Mouse (Mus musculus) ES-E14 (cell line): ENCODE results near the gene Hoxa3.

Experiments used
- HCFC1 ChIP-seq: IDR thresholded peaks from 2 replicates; pipeline ENCODE4 v1.6.1; 2012; ENCODE audit warnings: low read length, inconsistent platforms, borderline replicate concordance; ENCODE audit not compliant: insufficient read depth
- MAFK ChIP-seq: IDR thresholded peaks from 2 replicates; pipeline ENCODE4 v1.6.1; 2014; ENCODE audit warnings: mild to moderate bottlenecking, low read depth, low read length, inconsistent platforms; ENCODE audit not compliant: insufficient read depth
- ZC3H11A ChIP-seq: IDR thresholded peaks from 2 replicates; pipeline ENCODE4 v1.6.1; 2012; ENCODE audit warnings: low read depth, mild to moderate bottlenecking, inconsistent platforms, low read length, borderline replicate concordance
- ZNF384 ChIP-seq: IDR thresholded peaks from 2 replicates; pipeline ENCODE4 v1.6.1; 2012; ENCODE audit warnings: low read depth, low read length, inconsistent platforms

GRCm38 (mm10) chr6:52227470-52228222, 14.5 kb upstream of the Hoxa3 start:
- TF ChIP-seq HCFC1: no peak
- TF ChIP-seq ZNF384: no peak
- TF ChIP-seq MAFK: no peak
- TF ChIP-seq ZC3H11A: no peak
